Mouse (Mus musculus) liver, embryonic 11.5 days (tissue): ENCODE data around the gene Fbxl14. TPM values are rescaled to one million over a fixed set of nuclear protein-coding genes. Genes with fewer than 3 reads are reported as not detected.

Source experiments
- ATAC-seq: fragments of 200-750 bp; cut with Nextera tagmentation; replicated peaks from 2 replicates; pipeline ENCODE4 v1.8.0; 2017; ENCODE audit warnings: moderate number of reproducible peaks, mild to moderate bottlenecking, moderate TSS enrichment, moderate library complexity; ENCODE audit not compliant: low FRiP score
- DNase-seq: peaks from one replicate; pipeline ENCODE4 v3.0.0-alpha.2; 2017; ENCODE audit warnings: low spot score
- H3K27ac ChIP-seq: fragments of 300-500 bp; sonication (generic); 2 replicates; pipeline ENCODE4 v1.5.1; 2014; ENCODE audit warnings: mild to moderate bottlenecking, low read depth, low read length, control low read depth
- H3K27me3 ChIP-seq: fragments of 300-500 bp; sonication (generic); replicated peaks from 2 replicates; pipeline ENCODE4 v1.6.1; 2014; ENCODE audit warnings: low read length, mixed read lengths; ENCODE audit not compliant: control insufficient read depth, insufficient read depth
- H3K36me3 ChIP-seq: fragments of 300-500 bp; sonication (generic); 2 replicates; pipeline ENCODE4 v1.6.1; 2014; ENCODE audit warnings: mild to moderate bottlenecking, low read length, moderate library complexity, mixed read lengths; ENCODE audit not compliant: control insufficient read depth, insufficient read depth
- H3K4me1 ChIP-seq: fragments of 300-500 bp; sonication (generic); replicated peaks from 2 replicates; pipeline ENCODE4 v1.6.1; 2014; ENCODE audit warnings: low read length, mixed read lengths; ENCODE audit not compliant: control insufficient read depth, insufficient read depth
- H3K4me2 ChIP-seq: fragments of 300-500 bp; sonication (generic); 2 replicates; pipeline ENCODE4 v1.6.1; 2014; ENCODE audit warnings: mild to moderate bottlenecking, control low read depth, moderate library complexity
- H3K4me3 ChIP-seq: fragments of 300-500 bp; sonication (generic); 2 replicates; pipeline ENCODE4 v1.5.1; 2014; ENCODE audit warnings: low read depth, low read length, control low read depth
- H3K9ac ChIP-seq: fragments of 300-500 bp; sonication (generic); 2 replicates; pipeline ENCODE4 v1.6.1; 2014; ENCODE audit warnings: low read depth, low read length, control low read depth
- H3K9me3 ChIP-seq: fragments of 300-500 bp; sonication (generic); 2 replicates; pipeline ENCODE4 v1.6.1; 2016; ENCODE audit warnings: low read length, inconsistent platforms, mixed read lengths; ENCODE audit not compliant: control insufficient read depth
- WGBS: fragments of 180-500 bp; shearing (Covaris S2); extraction: QIAGEN DNeasy Blood & Tissue Kit; methylation state at CpG from one replicate; pipeline ENCODE4 v1.1.7; 2014; 5-methylcytosine and 5-hydroxymethylcytosine counted together
- polyA plus RNA-seq: library from polyadenylated mRNA; unstranded; fragments of >200 nt; fragmentation: Nextera tagmentation; extraction: Ambion mirVana; gene quantifications from 2 replicates; pipeline ENCODE4 v1.2.1, GENCODE M21; 2014

Fbxl14 gene
- polyA plus RNA-seq, 1 experiment from 2014 or later: 6.9 TPM

GRCm38 (mm10) chr6:119460391-119460790, 19.1 kb upstream of the Fbxl14 start:
- H3K27ac ChIP-seq: no peak overlapping the region
- DNase-seq (no peak), ATAC-seq (no peak)
- WGBS: 79% methylated on average over 5 of the region's 5 CpGs
- no peak overlapping the region for H3K9ac ChIP-seq
- H3K4me2 ChIP-seq: no peak overlapping the region
- H3K27me3 ChIP-seq: no peaks in the 10 kb centered on the region
- H3K9me3 ChIP-seq: no peaks in the 10 kb centered on the region
- no peaks in the 10 kb centered on the region for H3K36me3 ChIP-seq
- no peak overlapping the region for H3K4me3 ChIP-seq
- H3K4me1 ChIP-seq: no peaks in the 10 kb centered on the region

- Histone ChIP-seq H3K9ac (no peak overlapping the region), H3K27me3 (no peaks in the 10 kb centered on the region), H3K27ac (no peak overlapping the region), H3K36me3 (no peaks in the 10 kb centered on the region), H3K4me1 (peaks cover 6% of the 10 kb centered on the region; the same call in 1 of the 2 replicates), H3K4me3 (no peak overlapping the region), H3K9me3 (no peaks in the 10 kb centered on the region), H3K4me2 (no peak overlapping the region)
- DNase-seq: no peak
- ATAC-seq: no peak
- WGBS: 98% methylated on average over 1 of the region's 1 CpGs
These were observed 13.3 kb upstream of the Fbxl14 start for GRCm38 (mm10) chr6:119466161-119466560.

- no peaks in the 10 kb centered on the region for H3K9me3 ChIP-seq
- H3K4me3 ChIP-seq: no peak overlapping the region
- peaks cover 6% of the 10 kb centered on the region; the same call in 1 of the 2 replicates for H3K4me1 ChIP-seq
- H3K9ac ChIP-seq: no peak overlapping the region
- WGBS: 53% methylated on average over 10 of the region's 10 CpGs
- H3K4me2 ChIP-seq: no peak overlapping the region; the same call in 1 of the 2 replicates
- no peaks in the 10 kb centered on the region for H3K27me3 ChIP-seq
- H3K36me3 ChIP-seq: no peaks in the 10 kb centered on the region
- ATAC-seq (no peak), DNase-seq (no peak)
- no peak overlapping the region; the same call in 1 of the 2 replicates for H3K27ac ChIP-seq
These were observed 12.3 kb upstream of the Fbxl14 start for GRCm38 (mm10) chr6:119466921-119467784.

DNA sequence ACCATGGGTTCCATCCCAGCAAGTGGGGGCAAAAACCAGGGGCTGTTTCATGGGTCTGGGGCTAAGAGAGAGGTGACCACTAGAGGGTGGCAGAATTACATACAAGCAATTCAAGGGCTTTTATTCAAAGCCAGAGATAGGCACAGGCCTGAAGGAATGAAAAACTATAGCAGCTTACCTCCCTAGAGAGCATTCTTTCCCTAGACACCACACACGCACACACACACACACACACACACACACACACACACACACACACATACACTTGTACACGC, 11.7 kb upstream of the Fbxl14 start:
- no peak overlapping the region for H3K9ac ChIP-seq
- peaks cover 6% of the 10 kb centered on the region; the same call in 1 of the 2 replicates for H3K4me1 ChIP-seq
- ATAC-seq: no peak
- no peak for DNase-seq
- H3K4me3 ChIP-seq: no peak overlapping the region
- no peak overlapping the region for H3K4me2 ChIP-seq
- no peaks in the 10 kb centered on the region for H3K36me3 ChIP-seq
- WGBS: 71% methylated on average over 2 of the region's 2 CpGs
- no peaks in the 10 kb centered on the region for H3K9me3 ChIP-seq
- no peak overlapping the region for H3K27ac ChIP-seq
- no peaks in the 10 kb centered on the region for H3K27me3 ChIP-seq

DNA sequence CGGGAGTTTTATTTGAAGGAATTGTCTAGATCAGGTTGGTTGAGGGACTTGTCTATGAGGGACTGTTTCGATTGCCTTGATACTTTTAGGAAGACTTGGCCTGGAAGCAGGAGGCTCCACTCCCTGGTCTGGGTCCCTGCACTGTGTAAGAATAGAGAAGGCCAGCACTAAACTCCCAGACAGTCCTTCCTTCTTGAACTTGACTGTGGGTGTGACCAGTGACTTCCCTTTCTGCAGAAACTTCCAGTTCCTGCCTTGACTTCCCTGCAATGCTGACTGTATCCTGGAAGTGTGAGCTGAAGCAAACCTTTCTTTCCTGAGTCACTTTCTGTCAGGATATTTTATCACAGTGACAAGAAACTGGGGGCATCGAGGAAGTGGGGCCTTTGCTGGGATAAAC, 8.7 kb upstream of the Fbxl14 start:
- WGBS: 73% methylated on average over 3 of the region's 3 CpGs
- H3K9me3 ChIP-seq: no peaks in the 10 kb centered on the region

DNA sequence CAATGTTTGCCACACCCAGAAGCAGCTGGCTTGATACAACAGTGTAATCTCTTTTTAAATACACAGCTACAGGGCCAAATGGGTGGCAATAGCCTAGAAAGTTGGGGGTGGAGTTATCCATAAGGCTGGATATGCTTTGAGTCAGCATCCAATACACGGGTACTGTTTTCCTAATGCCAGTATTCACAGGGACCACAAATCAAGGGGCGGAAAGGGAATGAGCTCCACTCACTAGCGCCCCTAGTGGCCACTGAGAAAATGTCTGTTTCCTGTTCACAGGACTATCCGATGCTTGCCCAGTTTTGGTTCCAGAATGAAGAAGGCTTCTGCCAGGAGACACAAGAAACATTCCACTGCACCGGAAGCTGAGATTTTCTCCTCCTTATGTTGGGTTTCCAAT, 7.3 kb upstream of the Fbxl14 start:
- ATAC-seq: no peak; the same call in 1 of the 2 replicates
- peaks cover 12% of the 10 kb centered on the region for H3K4me1 ChIP-seq
- WGBS: 34% methylated on average over 5 of the region's 5 CpGs
- no peak overlapping the region for H3K9ac ChIP-seq
- H3K9me3 ChIP-seq: no peaks in the 10 kb centered on the region
- no peak overlapping the region for H3K4me2 ChIP-seq
- no peak for DNase-seq
- H3K27me3 ChIP-seq: no peaks in the 10 kb centered on the region
- H3K4me3 ChIP-seq: no peak overlapping the region
- H3K36me3 ChIP-seq: no peaks in the 10 kb centered on the region
- no peak overlapping the region for H3K27ac ChIP-seq

More for the DNA sequence above, 8.7 kb upstream of the Fbxl14 start:
- no peak for DNase-seq
- Histone ChIP-seq H3K4me3 (no peak overlapping the region), H3K4me1 (peaks cover 13% of the 10 kb centered on the region), H3K9ac (no peak overlapping the region), H3K27me3 (no peaks in the 10 kb centered on the region), H3K36me3 (no peaks in the 10 kb centered on the region), H3K4me2 (no peak overlapping the region), H3K27ac (no peak overlapping the region)
- ATAC-seq: no peak

- Histone ChIP-seq H3K36me3 (no peaks in the 10 kb centered on the region), H3K27ac (no peak overlapping the region), H3K4me1 (peaks cover 13% of the 10 kb centered on the region), H3K27me3 (no peaks in the 10 kb centered on the region), H3K4me3 (no peak overlapping the region), H3K4me2 (no peak overlapping the region), H3K9ac (no peak overlapping the region), H3K9me3 (no peaks in the 10 kb centered on the region)
- ATAC-seq (no peak), DNase-seq (no peak)
- 70% methylated on average over 3 of the region's 3 CpGs for WGBS
These were observed 6.8 kb upstream of the Fbxl14 start for GRCm38 (mm10) chr6:119472705-119473104.

- H3K9ac ChIP-seq: no peak overlapping the region
- no peak for DNase-seq
- no peaks in the 10 kb centered on the region for H3K36me3 ChIP-seq
These were observed 6.0 kb upstream of the Fbxl14 start for GRCm38 (mm10) chr6:119473446-119473845.

GRCm38 (mm10) chr6:119473992-119474391, 5.5 kb upstream of the Fbxl14 start:
- Histone ChIP-seq H3K4me3 (no peak overlapping the region), H3K9me3 (no peaks in the 10 kb centered on the region), H3K9ac (no peak overlapping the region), H3K27me3 (no peaks in the 10 kb centered on the region), H3K4me1 (peaks cover 23% of the 10 kb centered on the region), H3K36me3 (no peaks in the 10 kb centered on the region), H3K27ac (no peak overlapping the region), H3K4me2 (no peak overlapping the region)
- no peak for DNase-seq
- 58% methylated on average over 4 of the region's 4 CpGs for WGBS
- ATAC-seq: no peak

More at GRCm38 (mm10) chr6:119473446-119473845, 6.0 kb upstream of the Fbxl14 start:
- Histone ChIP-seq H3K4me2 (peak overlapping the region; percentile 25; the same call in 1 of the 2 replicates), H3K27me3 (no peaks in the 10 kb centered on the region), H3K4me3 (no peak overlapping the region), H3K9me3 (no peaks in the 10 kb centered on the region), H3K27ac (no peak overlapping the region), H3K4me1 (peaks cover 20% of the 10 kb centered on the region)
- WGBS: 48% methylated on average over 7 of the region's 7 CpGs
- no peak for ATAC-seq
